ENCODE assay signal across 9 mouse cellular contexts in genomic region chr5:125164465-125165167, GRCm38 (mm10). TPM values are rescaled to one million over a fixed set of nuclear protein-coding genes. Genes with fewer than 3 reads are reported as not detected.
DNase-seq lines count a peak whose midpoint lies in the region; ATAC-seq and TF ChIP-seq lines count a peak whose summit lies in the region.
"Had no signal": no experiment of that assay in that cellular context is flagged by ENCODE, and none has a peak within 500 bp of the region (broad histone marks: within the 10 kb centered on the region; RNA-seq: fewer than 3 reads in every experiment).

No protein-coding gene starts in this region.

- no peak for DNase-seq in liver, embryonic 11.5 days (ENCODE audit: low spot score)
- DNase-seq in cerebellum, postnatal 25 days, result peak; percentile 72 to 80
- DNase-seq in heart, adult 2 months, result peak; percentile 79 to 81
- peak; percentile 78 for DNase-seq in kidney, adult 18-20 months
- DNase-seq in lung, postnatal 4 days, result peak; percentile 80 to 91
- DNase-seq in natural killer cell, adult 2 months (ENCODE audit: low spot score in 2 of 2), result no peak

- ATAC-seq in liver, embryonic 12.5 days, result no peak
- ATAC-seq in liver, embryonic 11.5 days (replicated peaks; ENCODE audit: low FRiP score), result no peak
- no peak for ATAC-seq in erythroblast, adult 5-6 weeks (replicated peaks; ENCODE audit: low FRiP score, poor library complexity, severe bottlenecking)

- 47% methylated on average over 12 of the region's 12 CpGs for WGBS in liver, embryonic 12.5 days (ENCODE audit: insufficient replicate concordance)
- WGBS in liver, embryonic 11.5 days, result 60% methylated on average over 12 of the region's 12 CpGs
- WGBS in heart, adult 2 months, result 10% methylated on average over 12 of the region's 12 CpGs

- H3K9ac ChIP-seq in liver, embryonic 12.5 days, result no peak overlapping the region
- H3K9ac ChIP-seq in liver, embryonic 11.5 days (ENCODE audit: low read depth, low read length), result no peak overlapping the region
- H3K9ac ChIP-seq in heart, adult 2 months (ENCODE audit: low read depth, low read length), result 0 out of 2 replicates have a peak overlapping the region, but pooled peaks have one; percentile 13

- H3K27me3 ChIP-seq in liver, embryonic 12.5 days (replicated peaks), result no peaks in the 10 kb centered on the region
- H3K27me3 ChIP-seq in liver, embryonic 11.5 days (replicated peaks; ENCODE audit: control insufficient read depth, insufficient read depth, low read length), result no peaks in the 10 kb centered on the region
- no peaks in the 10 kb centered on the region for H3K27me3 ChIP-seq in heart, adult 2 months (ENCODE audit: control insufficient read depth, insufficient read depth, low read length)

- H3K4me1 ChIP-seq in liver, embryonic 12.5 days, result peaks cover 80% of the 10 kb centered on the region
- H3K4me1 ChIP-seq in liver, embryonic 11.5 days (replicated peaks; ENCODE audit: control insufficient read depth, insufficient read depth, low read length), result peaks cover 66% of the 10 kb centered on the region
- peaks cover 52% of the 10 kb centered on the region for H3K4me1 ChIP-seq in heart, adult 2 months (ENCODE audit: control insufficient read depth, insufficient read depth, low read length)

- H3K79me2 ChIP-seq in heart, adult 2 months (replicated peaks; ENCODE audit: control insufficient read depth, insufficient read depth, low read length), result peaks cover 2% of the 10 kb centered on the region

- no peak overlapping the region for H3K4me3 ChIP-seq in liver, embryonic 12.5 days
- no peak overlapping the region for H3K4me3 ChIP-seq in liver, embryonic 11.5 days (ENCODE audit: low read depth, low read length)
- no peak overlapping the region for H3K4me3 ChIP-seq in heart, adult 2 months

- H3K9me3 ChIP-seq in liver, embryonic 12.5 days (replicated peaks), result no peaks in the 10 kb centered on the region
- no peaks in the 10 kb centered on the region for H3K9me3 ChIP-seq in liver, embryonic 11.5 days (ENCODE audit: control insufficient read depth, low read length)

- 0 out of 2 replicates have a peak, but pooled peaks have one; percentile 27 for TF ChIP-seq POLR2A in heart, adult 2 months (IDR thresholded peaks at IDR 0.05; ENCODE audit: insufficient read depth, low read depth, low read length)

- H3K27ac ChIP-seq in liver, embryonic 12.5 days, result peak overlapping the region; percentile 28; the same call in 1 of the 2 replicates
- no peak overlapping the region for H3K27ac ChIP-seq in liver, embryonic 11.5 days (ENCODE audit: low read depth, low read length)
- peak overlapping the region; percentile 68 for H3K27ac ChIP-seq in heart, adult 2 months
- H3K27ac ChIP-seq: macrophage had no signal

- TF ChIP-seq CTCF in heart, adult 2 months (IDR thresholded peaks at IDR 0.05), result peak; percentile 34

- H3K4me2 ChIP-seq in liver, embryonic 12.5 days, result no peak overlapping the region
- H3K4me2 ChIP-seq in liver, embryonic 11.5 days, result no peak overlapping the region

- TF ChIP-seq EP300 in heart, adult 2 months (IDR thresholded peaks at IDR 0.05; ENCODE audit: insufficient read depth, low read depth, low read length), result 0 out of 2 replicates have a peak, but pooled peaks have one; percentile 50

- intact Hi-C loops in heart, adult 2 months (cut with DNase I), result loop anchor here (2.0 kb wide), 1 partner anchor 14 kb away; the partner anchor contains the start of gene Ncor2

- no peaks in the 10 kb centered on the region for H3K36me3 ChIP-seq in liver, embryonic 12.5 days
- no peaks in the 10 kb centered on the region for H3K36me3 ChIP-seq in liver, embryonic 11.5 days (ENCODE audit: control insufficient read depth, insufficient read depth, low read length)
- peaks cover 3% of the 10 kb centered on the region for H3K36me3 ChIP-seq in heart, adult 2 months (ENCODE audit: control insufficient read depth, insufficient read depth, low read length)

RNA-seq across cellular contexts. Expression of gene Ncor2, which starts 14.4 kb away (rescaled TPM):
- polyA plus RNA-seq in liver, embryonic 12.5 days (2016; fragmentation: Nextera tagmentation; extraction: Ambion mirVana), result 9.7 and 10.0 TPM in 2 replicates
- polyA plus RNA-seq in liver, embryonic 11.5 days (2014; fragmentation: Nextera tagmentation; extraction: Ambion mirVana), result 14.0 and 17.2 TPM in 2 replicates
- 10 to 100 TPM; 73.5 to 77.5 TPM for total RNA-seq in heart, adult 2 months (2021)
- polyA plus RNA-seq in heart, adult 2 months (2012; rRNA removed), result 27.9 and 39.1 TPM in 2 replicates
- total RNA-seq in erythroblast, adult 5-6 weeks (2015; ENCODE audit: low replicate concordance), result 15.8 and 18.2 TPM in 2 replicates
- total RNA-seq in erythroblast, adult 5-6 weeks (2017; ENCODE audit: low replicate concordance), result 6.0 and 8.0 TPM in 2 replicates

Comparison
In these comparisons a context has a peak if more than half of its experiments do, and no peak if none do; other contexts are left out.
1. DNase-seq: peak in cerebellum, postnatal 25 days (2 of 2), heart, adult 2 months (2 of 2), kidney, adult 18-20 months (single experiment) and lung, postnatal 4 days (2 of 2); none in liver, embryonic 11.5 days (single experiment) and natural killer cell, adult 2 months (0 of 2).